Mouse (Mus musculus): ENCODE measurements around the gene Lrp6. TPM values are rescaled to one million over a fixed set of nuclear protein-coding genes. Genes with fewer than 3 reads are reported as not detected.

Lrp6 gene
- 20.0 and 24.9 TPM in 2 replicates for polyA plus RNA-seq (2015; fragmentation: Nextera tagmentation; extraction: Ambion mirVana)

- H3K9me3 ChIP-seq (ENCODE audit: control insufficient read depth, low read length): no peaks in the 10 kb centered on the region
- H3K36me3 ChIP-seq (ENCODE audit: control insufficient read depth, insufficient read depth): no peaks in the 10 kb centered on the region
- H3K4me3 ChIP-seq (replicated peaks; ENCODE audit: low read length): peak within 1 kb of the TSS; percentile 93
- H3K27ac ChIP-seq (ENCODE audit: low read length): peak within 1 kb of the TSS; percentile 100
- peak within 1 kb of the TSS; percentile 86 for H3K4me2 ChIP-seq (ENCODE audit: low read length)
- WGBS: under 1% methylated on average over 88 of the region's 99 CpGs
- peak; percentile 93 for ATAC-seq
- H3K4me1 ChIP-seq (replicated peaks; ENCODE audit: control insufficient read depth, insufficient read depth, low read length): peaks cover 9% of the 10 kb centered on the region
- H3K27me3 ChIP-seq (replicated peaks; ENCODE audit: control insufficient read depth, insufficient read depth, low read length): no peaks in the 10 kb centered on the region
- H3K9ac ChIP-seq (replicated peaks; ENCODE audit: low read depth, low read length): peak within 1 kb of the TSS; percentile 99
These were observed at the start of gene Lrp6 for GRCm38 (mm10) chr6:134566818-134567485. Gene Lrp6 (minus strand): TSS chr6:134566965.

GRCm38 (mm10) chr6:134614723-134615648 is 48.2 kb upstream of the Lrp6 start:
- H3K9me3 ChIP-seq (ENCODE audit: control insufficient read depth, low read length): no peaks in the 10 kb centered on the region
- peak; percentile 77 for ATAC-seq
- H3K4me1 ChIP-seq (replicated peaks; ENCODE audit: control insufficient read depth, insufficient read depth, low read length): no peaks in the 10 kb centered on the region
- WGBS: 21% methylated on average over 16 of the region's 16 CpGs
- H3K27me3 ChIP-seq (replicated peaks; ENCODE audit: control insufficient read depth, insufficient read depth, low read length): no peaks in the 10 kb centered on the region
- H3K27ac ChIP-seq (ENCODE audit: low read length): no peak overlapping the region
- H3K36me3 ChIP-seq (ENCODE audit: control insufficient read depth, insufficient read depth): no peaks in the 10 kb centered on the region
- no peak overlapping the region for H3K9ac ChIP-seq (replicated peaks; ENCODE audit: low read depth, low read length)
- H3K4me2 ChIP-seq (ENCODE audit: low read length): no peak overlapping the region; the same call in 1 of the 2 replicates
- no peak overlapping the region for H3K4me3 ChIP-seq (replicated peaks; ENCODE audit: low read length)

DNA sequence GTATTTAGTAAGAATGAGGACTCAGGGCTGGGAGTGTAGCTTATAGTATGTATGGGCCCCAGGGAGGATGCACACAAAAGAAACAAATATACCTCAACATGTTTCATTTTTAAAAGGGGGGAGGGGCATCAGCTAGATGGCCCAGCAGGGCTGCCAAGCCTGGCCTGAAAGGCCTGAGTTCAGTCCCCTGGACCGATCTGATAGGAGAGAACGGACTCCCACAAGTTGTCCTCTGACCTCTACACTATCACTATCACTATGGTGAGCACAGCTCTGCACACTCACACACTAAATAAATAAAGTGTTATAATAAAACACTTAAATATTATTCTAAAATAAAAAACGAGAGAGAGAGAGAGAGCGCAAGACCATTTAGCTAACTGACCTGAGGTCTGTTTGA is 47.6 kb upstream of the Lrp6 start:
- no peak overlapping the region for H3K4me3 ChIP-seq (replicated peaks; ENCODE audit: low read length)
- no peak overlapping the region for H3K9ac ChIP-seq (replicated peaks; ENCODE audit: low read depth, low read length)
- H3K27me3 ChIP-seq (replicated peaks; ENCODE audit: control insufficient read depth, insufficient read depth, low read length): no peaks in the 10 kb centered on the region
- no peak for ATAC-seq
- no peaks in the 10 kb centered on the region for H3K9me3 ChIP-seq (ENCODE audit: control insufficient read depth, low read length)
- no peaks in the 10 kb centered on the region for H3K4me1 ChIP-seq (replicated peaks; ENCODE audit: control insufficient read depth, insufficient read depth, low read length)
- H3K4me2 ChIP-seq (ENCODE audit: low read length): no peak overlapping the region
- no peaks in the 10 kb centered on the region for H3K36me3 ChIP-seq (ENCODE audit: control insufficient read depth, insufficient read depth)
- H3K27ac ChIP-seq (ENCODE audit: low read length): no peak overlapping the region
- 89% methylated on average over 4 of the region's 4 CpGs for WGBS

GRCm38 (mm10) chr6:134611896-134612295 is 45.1 kb upstream of the Lrp6 start:
- Histone ChIP-seq H3K27ac (ENCODE audit: low read length) (no peak overlapping the region), H3K36me3 (ENCODE audit: control insufficient read depth, insufficient read depth) (no peaks in the 10 kb centered on the region), H3K27me3 (replicated peaks; ENCODE audit: control insufficient read depth, insufficient read depth, low read length) (no peaks in the 10 kb centered on the region), H3K9me3 (ENCODE audit: control insufficient read depth, low read length) (no peaks in the 10 kb centered on the region), H3K4me2 (ENCODE audit: low read length) (no peak overlapping the region), H3K9ac (replicated peaks; ENCODE audit: low read depth, low read length) (no peak overlapping the region), H3K4me3 (replicated peaks; ENCODE audit: low read length) (no peak overlapping the region), H3K4me1 (replicated peaks; ENCODE audit: control insufficient read depth, insufficient read depth, low read length) (no peaks in the 10 kb centered on the region)
- ATAC-seq: no peak
- WGBS: 73% methylated on average over 13 of the region's 13 CpGs

GRCm38 (mm10) chr6:134610380-134610779 is 43.6 kb upstream of the Lrp6 start:
- ATAC-seq: no peak
- Histone ChIP-seq H3K9me3 (ENCODE audit: control insufficient read depth, low read length) (no peaks in the 10 kb centered on the region), H3K27ac (ENCODE audit: low read length) (no peak overlapping the region), H3K4me1 (replicated peaks; ENCODE audit: control insufficient read depth, insufficient read depth, low read length) (no peaks in the 10 kb centered on the region), H3K36me3 (ENCODE audit: control insufficient read depth, insufficient read depth) (no peaks in the 10 kb centered on the region), H3K4me2 (ENCODE audit: low read length) (no peak overlapping the region), H3K27me3 (replicated peaks; ENCODE audit: control insufficient read depth, insufficient read depth, low read length) (no peaks in the 10 kb centered on the region), H3K4me3 (replicated peaks; ENCODE audit: low read length) (no peak overlapping the region), H3K9ac (replicated peaks; ENCODE audit: low read depth, low read length) (no peak overlapping the region)
- WGBS: 93% methylated on average over 9 of the region's 9 CpGs

DNA sequence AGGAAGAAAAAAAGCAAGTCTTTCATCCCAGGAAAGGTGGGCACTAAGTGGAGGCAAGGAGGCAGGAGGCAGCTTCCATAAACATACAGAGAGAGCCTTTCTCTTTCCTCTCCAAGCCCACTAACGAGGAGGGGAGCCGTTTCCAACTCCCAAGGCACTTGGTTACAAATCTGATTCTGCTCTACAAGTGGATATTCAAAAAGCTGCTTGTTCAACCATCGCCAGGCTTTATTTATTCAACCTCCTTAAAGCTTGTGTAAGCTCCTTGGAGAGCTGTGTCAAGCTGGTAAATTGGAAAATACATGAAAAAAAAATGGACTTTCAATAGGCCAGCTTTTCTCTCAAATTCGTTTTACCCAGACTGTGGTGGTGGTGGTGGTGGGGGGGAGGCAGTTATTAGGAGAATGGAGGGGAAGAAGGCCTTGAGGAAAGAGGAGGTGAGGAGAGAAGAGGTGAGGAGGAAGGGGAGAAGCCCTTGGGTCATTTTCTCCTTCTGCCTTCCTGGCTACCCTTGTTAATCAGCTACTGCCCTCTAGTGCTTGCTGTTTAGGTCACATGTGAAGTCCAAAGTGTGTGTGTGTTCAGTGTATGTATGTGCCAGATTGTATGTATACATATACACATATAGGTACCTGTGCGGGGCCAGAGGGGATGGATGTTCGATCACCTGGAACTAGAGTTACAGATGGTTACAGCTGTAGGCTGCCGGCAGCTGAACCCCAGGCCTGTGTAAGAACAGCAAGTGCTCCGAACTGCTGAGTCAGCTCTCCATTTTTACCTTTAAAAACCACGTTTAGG is 40.4 kb upstream of the Lrp6 start:
- WGBS: 49% methylated on average over 9 of the region's 9 CpGs
- Histone ChIP-seq H3K9me3 (ENCODE audit: control insufficient read depth, low read length) (no peaks in the 10 kb centered on the region), H3K36me3 (ENCODE audit: control insufficient read depth, insufficient read depth) (no peaks in the 10 kb centered on the region), H3K27ac (ENCODE audit: low read length) (no peak overlapping the region), H3K4me1 (replicated peaks; ENCODE audit: control insufficient read depth, insufficient read depth, low read length) (no peaks in the 10 kb centered on the region), H3K4me2 (ENCODE audit: low read length) (no peak overlapping the region), H3K9ac (replicated peaks; ENCODE audit: low read depth, low read length) (no peak overlapping the region), H3K27me3 (replicated peaks; ENCODE audit: control insufficient read depth, insufficient read depth, low read length) (no peaks in the 10 kb centered on the region), H3K4me3 (replicated peaks; ENCODE audit: low read length) (no peak overlapping the region)
- peak; percentile 36; the same call in 1 of the 2 replicates for ATAC-seq

- no peak for ATAC-seq
- Histone ChIP-seq H3K27ac (ENCODE audit: low read length) (no peak overlapping the region), H3K9me3 (ENCODE audit: control insufficient read depth, low read length) (no peaks in the 10 kb centered on the region), H3K9ac (replicated peaks; ENCODE audit: low read depth, low read length) (no peak overlapping the region), H3K36me3 (ENCODE audit: control insufficient read depth, insufficient read depth) (no peaks in the 10 kb centered on the region), H3K4me2 (ENCODE audit: low read length) (no peak overlapping the region), H3K27me3 (replicated peaks; ENCODE audit: control insufficient read depth, insufficient read depth, low read length) (no peaks in the 10 kb centered on the region), H3K4me1 (replicated peaks; ENCODE audit: control insufficient read depth, insufficient read depth, low read length) (no peaks in the 10 kb centered on the region), H3K4me3 (replicated peaks; ENCODE audit: low read length) (no peak overlapping the region)
- 53% methylated on average over 6 of the region's 6 CpGs for WGBS
These were observed 39.8 kb upstream of the Lrp6 start for GRCm38 (mm10) chr6:134606540-134606939.

GRCm38 (mm10) chr6:134605196-134605595 is 38.4 kb upstream of the Lrp6 start:
- WGBS: 92% methylated on average over 3 of the region's 3 CpGs
- H3K4me1 ChIP-seq (replicated peaks; ENCODE audit: control insufficient read depth, insufficient read depth, low read length): no peaks in the 10 kb centered on the region
- no peak overlapping the region for H3K4me2 ChIP-seq (ENCODE audit: low read length)
- ATAC-seq: no peak
- H3K9me3 ChIP-seq (ENCODE audit: control insufficient read depth, low read length): no peaks in the 10 kb centered on the region
- H3K36me3 ChIP-seq (ENCODE audit: control insufficient read depth, insufficient read depth): no peaks in the 10 kb centered on the region
- no peak overlapping the region for H3K27ac ChIP-seq (ENCODE audit: low read length)
- H3K9ac ChIP-seq (replicated peaks; ENCODE audit: low read depth, low read length): no peak overlapping the region
- no peaks in the 10 kb centered on the region for H3K27me3 ChIP-seq (replicated peaks; ENCODE audit: control insufficient read depth, insufficient read depth, low read length)
- no peak overlapping the region for H3K4me3 ChIP-seq (replicated peaks; ENCODE audit: low read length)
